Mouse (Mus musculus) forebrain, postnatal 0 days (tissue): Measurements from ENCODE around the gene Tmbim7. TPM values are rescaled to one million over a fixed set of nuclear protein-coding genes. Genes with fewer than 3 reads are reported as not detected.
"Not testable (repeated sequence)": the region's sequence is repeated elsewhere in the genome, so short reads cannot be mapped to it uniquely, and the experiment has no call there.

Experiments
- ATAC-seq: fragments of 200-750 bp; cut with Nextera tagmentation; 2 replicates; pipeline ENCODE4 v1.8.0; 2017; ENCODE audit warnings: mild to moderate bottlenecking, moderate library complexity
- DNase-seq: peaks from one replicate; pipeline ENCODE4 v3.0.0-alpha.2; 2015
- H3K27ac ChIP-seq: fragments of 300-500 bp; sonication (generic); 2 replicates; pipeline ENCODE4 v1.5.1; 2014; ENCODE audit warnings: low read depth, mild to moderate bottlenecking, antibody characterized with exemption, low read length, moderate library complexity, mixed read lengths
- H3K27me3 ChIP-seq: fragments of 300-500 bp; sonication (generic); 2 replicates; pipeline ENCODE4 v1.6.1; 2014; ENCODE audit warnings: mild to moderate bottlenecking, low read length, mixed read lengths; ENCODE audit not compliant: insufficient read depth
- H3K36me3 ChIP-seq: fragments of 300-500 bp; sonication (generic); 2 replicates; pipeline ENCODE4 v1.6.1; 2014; ENCODE audit warnings: mild to moderate bottlenecking, moderate library complexity; ENCODE audit not compliant: insufficient read depth
- H3K4me1 ChIP-seq: fragments of 300-500 bp; sonication (generic); 2 replicates; pipeline ENCODE4 v1.6.1; 2014; ENCODE audit warnings: antibody characterized with exemption; ENCODE audit not compliant: insufficient read depth
- H3K4me2 ChIP-seq: fragments of 300-500 bp; sonication (generic); 2 replicates; pipeline ENCODE4 v1.6.1; 2014; ENCODE audit warnings: low read depth, mild to moderate bottlenecking, moderate library complexity
- H3K4me3 ChIP-seq: fragments of 300-500 bp; sonication (generic); 2 replicates; pipeline ENCODE4 v1.5.1; 2014; ENCODE audit warnings: low read depth, low read length, mixed read lengths
- H3K9ac ChIP-seq: fragments of 300-500 bp; sonication (generic); 2 replicates; pipeline ENCODE4 v1.6.1; 2014; ENCODE audit warnings: mild to moderate bottlenecking
- H3K9me3 ChIP-seq: fragments of 300-500 bp; sonication (generic); 2 replicates; pipeline ENCODE4 v1.6.1; 2016; ENCODE audit warnings: low read length
- CTCF ChIP-seq: sonication (generic); IDR thresholded peaks from 2 replicates; pipeline ENCODE4 v1.5.1; 2016; ENCODE audit warnings: antibody characterized with exemption, control low read depth, low read depth
- WGBS: fragments of 180-500 bp; shearing (Covaris S2); extraction: QIAGEN DNeasy Blood & Tissue Kit; methylation state at CpG from one replicate; pipeline ENCODE4 v1.1.7; 2014; 5-methylcytosine and 5-hydroxymethylcytosine counted together
- polyA plus RNA-seq: library from polyadenylated mRNA; unstranded; fragments of >200 nt; fragmentation: Nextera tagmentation; extraction: Ambion mirVana; gene quantifications from 2 replicates; pipeline ENCODE4 v1.2.1, GENCODE M21; 2015
- total RNA-seq: library from RNA; depleted of rRNA; stranded (reverse); fragments of >200 nt; gene quantifications from 2 replicates; pipeline ENCODE4 v1.2.3, GENCODE M21; 2014; rRNA removed

Tmbim7 gene
- not detected in 2 replicates for total RNA-seq
- polyA plus RNA-seq = not detected in 2 replicates

GRCm38 (mm10) chr5:3650881-3651280, at the start of gene Tmbim7:
Tmbim7 (plus strand) TSS chr5:3651181.
- TF ChIP-seq CTCF = no peak

GRCm38 (mm10) chr5:3607114-3607513, 43.9 kb upstream of the Tmbim7 start:
- Histone ChIP-seq H3K27me3 (no peaks in the 10 kb centered on the region), H3K4me1 (no peaks in the 10 kb centered on the region), H3K9ac (no peak overlapping the region), H3K27ac (no peak overlapping the region), H3K9me3 (no peaks in the 10 kb centered on the region), H3K4me3 (no peak overlapping the region), H3K4me2 (no peak overlapping the region), H3K36me3 (peaks cover 56% of the 10 kb centered on the region)
- DNase-seq = no peak
- ATAC-seq = no peak
- 96% methylated on average over 9 of the region's 9 CpGs for WGBS
- TF ChIP-seq CTCF = no peak

More at GRCm38 (mm10) chr5:3650881-3651280, at the start of gene Tmbim7:
- DNase-seq = no peak
- Histone ChIP-seq H3K4me1 (no peaks in the 10 kb centered on the region), H3K4me3 (no peak within 1 kb of the TSS), H3K9ac (no peak within 1 kb of the TSS), H3K27me3 (no peaks in the 10 kb centered on the region), H3K36me3 (no peaks in the 10 kb centered on the region), H3K9me3 (no peaks in the 10 kb centered on the region), H3K4me2 (no peak within 1 kb of the TSS), H3K27ac (no peak within 1 kb of the TSS)
- ATAC-seq = no peak
- 63% methylated on average over 6 of the region's 6 CpGs for WGBS

GRCm38 (mm10) chr5:3609241-3609640, 41.7 kb upstream of the Tmbim7 start:
- H3K36me3 ChIP-seq = peaks cover 56% of the 10 kb centered on the region
- H3K27me3 ChIP-seq = no peaks in the 10 kb centered on the region
- 94% methylated on average over 7 of the region's 7 CpGs for WGBS
- ATAC-seq (no peak), DNase-seq (no peak)
- no peak for TF ChIP-seq CTCF
- H3K9me3 ChIP-seq = no peaks in the 10 kb centered on the region
- H3K27ac ChIP-seq = no peak overlapping the region
- H3K4me2 ChIP-seq = no peak overlapping the region
- H3K4me3 ChIP-seq = no peak overlapping the region
- no peak overlapping the region for H3K9ac ChIP-seq
- no peaks in the 10 kb centered on the region for H3K4me1 ChIP-seq

GRCm38 (mm10) chr5:3611835-3612234, 39.1 kb upstream of the Tmbim7 start:
- H3K4me3 ChIP-seq, H3K27ac ChIP-seq, DNase-seq, H3K4me1 ChIP-seq, H3K27me3 ChIP-seq, H3K9ac ChIP-seq, H3K9me3 ChIP-seq, H3K4me2 ChIP-seq, ATAC-seq: not testable (repeated sequence)
- whole genome bisulfite sequencing = 98% methylated on average over 2 of the region's 2 CpGs
- H3K36me3 ChIP-seq = peaks cover 49% of the 10 kb centered on the region

GRCm38 (mm10) chr5:3620486-3620885, 30.5 kb upstream of the Tmbim7 start:
- no peak for TF ChIP-seq CTCF
- DNase-seq (no peak), ATAC-seq (no peak)
- Histone ChIP-seq H3K9me3 (no peaks in the 10 kb centered on the region), H3K4me3 (no peak overlapping the region), H3K4me1 (no peaks in the 10 kb centered on the region), H3K27me3 (no peaks in the 10 kb centered on the region), H3K36me3 (peaks cover 53% of the 10 kb centered on the region), H3K4me2 (no peak overlapping the region), H3K27ac (no peak overlapping the region), H3K9ac (no peak overlapping the region)
- WGBS = 86% methylated on average over 7 of the region's 7 CpGs

GRCm38 (mm10) chr5:3630055-3630454, 20.9 kb upstream of the Tmbim7 start:
- ATAC-seq = no peak
- no peaks in the 10 kb centered on the region for H3K27me3 ChIP-seq

GRCm38 (mm10) chr5:3631512-3632271, 19.3 kb upstream of the Tmbim7 start:
- no peak for ATAC-seq
- H3K4me1 ChIP-seq = no peaks in the 10 kb centered on the region

More at GRCm38 (mm10) chr5:3630055-3630454, 20.9 kb upstream of the Tmbim7 start:
- no peak for DNase-seq
- TF ChIP-seq CTCF = no peak
- no peak overlapping the region for H3K27ac ChIP-seq
- WGBS = 94% methylated on average over 5 of the region's 5 CpGs
- no peaks in the 10 kb centered on the region for H3K9me3 ChIP-seq
- no peak overlapping the region for H3K4me3 ChIP-seq
- H3K36me3 ChIP-seq = peaks cover 52% of the 10 kb centered on the region
- no peak overlapping the region for H3K9ac ChIP-seq
- no peak overlapping the region for H3K4me2 ChIP-seq
- no peaks in the 10 kb centered on the region for H3K4me1 ChIP-seq

More at GRCm38 (mm10) chr5:3631512-3632271, 19.3 kb upstream of the Tmbim7 start:
- Histone ChIP-seq H3K9me3 (no peaks in the 10 kb centered on the region), H3K4me3 (no peak overlapping the region), H3K36me3 (peaks cover 50% of the 10 kb centered on the region), H3K27me3 (no peaks in the 10 kb centered on the region), H3K27ac (no peak overlapping the region), H3K9ac (no peak overlapping the region), H3K4me2 (no peak overlapping the region)
- DNase-seq = no peak
- WGBS = 60% methylated on average over 16 of the region's 16 CpGs
- no peak for TF ChIP-seq CTCF
